Mouse (Mus musculus) small intestine, adult 2 months (tissue): ENCODE results near the gene Evl. TPM values are rescaled to one million over a fixed set of nuclear protein-coding genes. Genes with fewer than 3 reads are reported as not detected.

Source experiments
- H3K27ac ChIP-seq: fragments of 200-500 bp; 2 replicates; pipeline ENCODE4 v1.5.1; 2012; ENCODE audit warnings: low read depth, low read length, control low read depth, inconsistent platforms; ENCODE audit not compliant: insufficient read depth
- H3K27me3 ChIP-seq: fragments of 200-500 bp; 2 replicates; pipeline ENCODE4 v1.6.1; 2012; ENCODE audit warnings: mild to moderate bottlenecking, moderate library complexity, low read length, inconsistent platforms; ENCODE audit not compliant: control insufficient read depth, insufficient read depth
- H3K36me3 ChIP-seq: fragments of 200-500 bp; 2 replicates; pipeline ENCODE4 v1.6.1; 2012; ENCODE audit warnings: mild to moderate bottlenecking, low read length, control low read depth, inconsistent platforms; ENCODE audit not compliant: control insufficient read depth, insufficient read depth
- H3K4me1 ChIP-seq: fragments of 200-500 bp; 2 replicates; pipeline ENCODE4 v1.6.1; 2012; ENCODE audit warnings: low read length, inconsistent platforms, mixed read lengths; ENCODE audit not compliant: control insufficient read depth, insufficient read depth, insufficient read length
- H3K4me3 ChIP-seq: fragments of 200-500 bp; 2 replicates; pipeline ENCODE4 v1.5.1; 2012; ENCODE audit warnings: low read depth, mild to moderate bottlenecking, control low read depth, inconsistent platforms, low read length, moderate library complexity
- CTCF ChIP-seq: fragments of 200-500 bp; IDR thresholded peaks from 2 replicates; pipeline ENCODE4 v1.5.1; 2012; ENCODE audit warnings: low read depth, mild to moderate bottlenecking, control low read depth, inconsistent platforms, low read length, moderate library complexity, mixed read lengths; ENCODE audit not compliant: insufficient replicate concordance, insufficient read length; ENCODE audit errors: extremely low read depth
- POLR2A ChIP-seq: fragments of 200-500 bp; IDR thresholded peaks from 2 replicates; pipeline ENCODE4 v1.6.1; 2012; ENCODE audit warnings: low read depth, mild to moderate bottlenecking, control low read depth, inconsistent platforms, low read length, moderate library complexity
- WGBS: fragments of 180-500 bp; shearing (Covaris S2); methylation state at CpG from one replicate; pipeline ENCODE4 v1.1.7; 2018; 5-methylcytosine and 5-hydroxymethylcytosine counted together
- polyA plus RNA-seq: library from polyadenylated mRNA; depleted of rRNA; stranded (reverse); fragments of >200 nt; gene quantifications from 2 replicates; pipeline ENCODE4 v1.2.3, GENCODE M21; 2012

Evl gene
- polyA plus RNA-seq, 1 experiment = 22.7 TPM

- Histone ChIP-seq H3K27ac (no peak overlapping the region), H3K4me3 (no peak overlapping the region), H3K27me3 (no peaks in the 10 kb centered on the region), H3K36me3 (peaks cover 24% of the 10 kb centered on the region), H3K4me1 (peaks cover under 1% of the 10 kb centered on the region; the same call in 1 of the 2 replicates)
- WGBS = 79% methylated on average over 2 of the region's 2 CpGs
- TF ChIP-seq POLR2A (no peak), CTCF (no peak)
Observed at GRCm38 (mm10) chr12:108671541-108671940, 117.0 kb downstream of the Evl start.

- Histone ChIP-seq H3K4me1 (peaks cover 2% of the 10 kb centered on the region; the same call in 1 of the 2 replicates), H3K36me3 (peaks cover 35% of the 10 kb centered on the region), H3K4me3 (no peak overlapping the region), H3K27ac (no peak overlapping the region), H3K27me3 (no peaks in the 10 kb centered on the region)
- 67% methylated on average over 4 of the region's 4 CpGs for WGBS
- no peak for TF ChIP-seq POLR2A
- no peak for TF ChIP-seq CTCF
Observed at GRCm38 (mm10) chr12:108672908-108673307, 118.4 kb downstream of the Evl start.

- H3K27ac ChIP-seq = no peak overlapping the region
- H3K4me3 ChIP-seq = no peak overlapping the region
- H3K36me3 ChIP-seq = peaks cover 35% of the 10 kb centered on the region
- H3K4me1 ChIP-seq = peaks cover 2% of the 10 kb centered on the region; the same call in 1 of the 2 replicates
- TF ChIP-seq POLR2A (no peak), CTCF (no peak)
- WGBS = 88% methylated on average over 3 of the region's 3 CpGs
- no peaks in the 10 kb centered on the region for H3K27me3 ChIP-seq
Observed at GRCm38 (mm10) chr12:108673546-108673945, 119.0 kb downstream of the Evl start.

- TF ChIP-seq CTCF (no peak), POLR2A (no peak)
- Histone ChIP-seq H3K27ac (no peak overlapping the region), H3K4me3 (no peak overlapping the region), H3K27me3 (no peaks in the 10 kb centered on the region), H3K36me3 (peaks cover 43% of the 10 kb centered on the region), H3K4me1 (peaks cover 7% of the 10 kb centered on the region)
- WGBS = 69% methylated on average over 4 of the region's 4 CpGs
Observed at GRCm38 (mm10) chr12:108674502-108674901, 120.0 kb downstream of the Evl start.

GRCm38 (mm10) chr12:108674916-108675315, 120.4 kb downstream of the Evl start:
- WGBS = 74% methylated on average over 2 of the region's 2 CpGs
- Histone ChIP-seq H3K27me3 (no peaks in the 10 kb centered on the region), H3K27ac (no peak overlapping the region), H3K4me3 (no peak overlapping the region), H3K4me1 (peaks cover 10% of the 10 kb centered on the region), H3K36me3 (peaks cover 47% of the 10 kb centered on the region)
- TF ChIP-seq CTCF = no peak
- no peak for TF ChIP-seq POLR2A

- WGBS = 42% methylated on average over 8 of the region's 8 CpGs
- Histone ChIP-seq H3K36me3 (peaks cover 52% of the 10 kb centered on the region), H3K27me3 (no peaks in the 10 kb centered on the region), H3K4me1 (peaks cover 10% of the 10 kb centered on the region), H3K4me3 (no peak overlapping the region), H3K27ac (no peak overlapping the region)
- TF ChIP-seq CTCF (no peak), POLR2A (no peak)
Observed at GRCm38 (mm10) chr12:108675614-108676401, 121.3 kb downstream of the Evl start.

GRCm38 (mm10) chr12:108677116-108677515, 122.6 kb downstream of the Evl start:
- WGBS = 87% methylated on average over 5 of the region's 5 CpGs
- H3K27me3 ChIP-seq = no peaks in the 10 kb centered on the region
- no peak for TF ChIP-seq POLR2A
- TF ChIP-seq CTCF = no peak
- H3K4me1 ChIP-seq = peaks cover 10% of the 10 kb centered on the region
- no peak overlapping the region for H3K27ac ChIP-seq
- H3K36me3 ChIP-seq = peaks cover 58% of the 10 kb centered on the region
- H3K4me3 ChIP-seq = no peak overlapping the region

GRCm38 (mm10) chr12:108678366-108678765, 123.8 kb downstream of the Evl start:
- no peaks in the 10 kb centered on the region for H3K27me3 ChIP-seq
- WGBS = 21% methylated on average over 4 of the region's 4 CpGs
- H3K27ac ChIP-seq = no peak overlapping the region
- peaks cover 64% of the 10 kb centered on the region for H3K36me3 ChIP-seq
- H3K4me1 ChIP-seq = peaks cover 10% of the 10 kb centered on the region
- no peak overlapping the region for H3K4me3 ChIP-seq
- no peak for TF ChIP-seq POLR2A
- TF ChIP-seq CTCF = no peak
